Mouse (Mus musculus) forebrain, embryonic 11.5 days (tissue): ENCODE results near the gene Got1. TPM values are rescaled to one million over a fixed set of nuclear protein-coding genes. Genes with fewer than 3 reads are reported as not detected.

Source experiments
- ATAC-seq: fragments of 200-750 bp; cut with Nextera tagmentation; replicated peaks from 2 replicates; pipeline ENCODE4 v1.8.0; 2017; ENCODE audit warnings: moderate TSS enrichment; ENCODE audit not compliant: low FRiP score
- DNase-seq: peaks from one replicate; pipeline ENCODE4 v3.0.0-alpha.2; 2017; ENCODE audit warnings: low spot score
- H3K27ac ChIP-seq: fragments of 300-500 bp; sonication (generic); 2 replicates; pipeline ENCODE4 v1.5.1; 2014; ENCODE audit warnings: low read depth, low read length
- H3K27me3 ChIP-seq: fragments of 300-500 bp; sonication (generic); 2 replicates; pipeline ENCODE4 v1.6.1; 2014; ENCODE audit warnings: mild to moderate bottlenecking, low read length, mixed read lengths; ENCODE audit not compliant: control insufficient read depth, insufficient read depth
- H3K36me3 ChIP-seq: fragments of 300-500 bp; sonication (generic); 2 replicates; pipeline ENCODE4 v1.6.1; 2014; ENCODE audit warnings: mild to moderate bottlenecking, low read length, moderate library complexity, mixed read lengths; ENCODE audit not compliant: control insufficient read depth, insufficient read depth
- H3K4me1 ChIP-seq: fragments of 300-500 bp; sonication (generic); replicated peaks from 2 replicates; pipeline ENCODE4 v1.6.1; 2014; ENCODE audit warnings: low read length, mixed read lengths; ENCODE audit not compliant: control insufficient read depth, insufficient read depth
- H3K4me2 ChIP-seq: fragments of 300-500 bp; sonication (generic); 2 replicates; pipeline ENCODE4 v1.6.1; 2014; ENCODE audit warnings: low read depth, mild to moderate bottlenecking, low read length, moderate library complexity, mixed read lengths; ENCODE audit not compliant: severe bottlenecking
- H3K4me3 ChIP-seq: fragments of 300-500 bp; sonication (generic); 2 replicates; pipeline ENCODE4 v1.5.1; 2014; ENCODE audit warnings: low read depth, low read length
- H3K9ac ChIP-seq: fragments of 300-500 bp; sonication (generic); 2 replicates; pipeline ENCODE4 v1.6.1; 2014; ENCODE audit warnings: low read length
- H3K9me3 ChIP-seq: fragments of 300-500 bp; sonication (generic); 2 replicates; pipeline ENCODE4 v1.6.1; 2016; ENCODE audit warnings: low read length, mixed read lengths; ENCODE audit not compliant: control insufficient read depth
- WGBS: fragments of 180-500 bp; shearing (Covaris S2); extraction: QIAGEN DNeasy Blood & Tissue Kit; methylation state at CpG from one replicate; pipeline ENCODE4 v1.1.7; 2014; 5-methylcytosine and 5-hydroxymethylcytosine counted together
- polyA plus RNA-seq: library from polyadenylated mRNA; unstranded; fragments of >200 nt; fragmentation: Nextera tagmentation; extraction: Ambion mirVana; gene quantifications from 2 replicates; pipeline ENCODE4 v1.2.1, GENCODE M21; 2014

Got1 gene
- polyA plus RNA-seq, 1 experiment from 2014 or later: 45.5 TPM

- H3K9ac ChIP-seq: no peak overlapping the region
- H3K27me3 ChIP-seq: no peaks in the 10 kb centered on the region
- H3K4me3 ChIP-seq: no peak overlapping the region
- no peak overlapping the region for H3K4me2 ChIP-seq
- no peaks in the 10 kb centered on the region for H3K36me3 ChIP-seq
- H3K4me1 ChIP-seq: no peaks in the 10 kb centered on the region
- WGBS: 45% methylated on average over 3 of the region's 3 CpGs
- no peak overlapping the region for H3K27ac ChIP-seq
- ATAC-seq (no peak), DNase-seq (no peak)
- H3K9me3 ChIP-seq: no peaks in the 10 kb centered on the region
Measured at GRCm38 (mm10) chr19:43487429-43487828, 37.0 kb downstream of the Got1 start.

GRCm38 (mm10) chr19:43480512-43480911 lies 43.9 kb downstream of the Got1 start:
- WGBS: 64% methylated on average over 9 of the region's 9 CpGs
- no peak overlapping the region for H3K4me2 ChIP-seq
- H3K27me3 ChIP-seq: no peaks in the 10 kb centered on the region
- no peak overlapping the region for H3K9ac ChIP-seq
- H3K9me3 ChIP-seq: no peaks in the 10 kb centered on the region
- no peaks in the 10 kb centered on the region for H3K36me3 ChIP-seq
- DNase-seq: no peak
- no peaks in the 10 kb centered on the region for H3K4me1 ChIP-seq
- ATAC-seq: no peak
- H3K4me3 ChIP-seq: no peak overlapping the region
- H3K27ac ChIP-seq: no peak overlapping the region

DNA sequence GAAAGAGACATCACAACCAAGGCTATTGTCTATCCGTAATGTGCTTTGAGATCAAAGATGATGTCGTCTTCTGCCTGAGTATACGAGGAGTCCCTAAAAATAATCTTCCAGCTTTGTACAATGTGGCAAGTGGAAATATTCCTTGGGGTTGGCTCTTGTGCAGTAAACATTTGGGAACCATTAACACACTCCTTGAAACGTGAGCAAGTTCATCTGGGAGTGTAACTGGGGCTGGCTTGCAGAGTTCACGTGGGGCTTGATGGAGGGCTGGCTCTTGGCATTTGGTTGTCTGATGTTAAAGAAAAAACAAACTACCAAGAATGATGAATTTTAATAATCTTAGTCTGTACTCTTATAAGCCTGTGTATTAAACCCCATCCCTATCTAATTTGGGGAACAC lies 45.0 kb downstream of the Got1 start:
- no peaks in the 10 kb centered on the region for H3K36me3 ChIP-seq
- H3K4me2 ChIP-seq: no peak overlapping the region
- no peak for ATAC-seq
- no peak overlapping the region for H3K4me3 ChIP-seq
- H3K9me3 ChIP-seq: no peaks in the 10 kb centered on the region
- no peak overlapping the region for H3K27ac ChIP-seq
- no peaks in the 10 kb centered on the region for H3K27me3 ChIP-seq
- no peak for DNase-seq
- H3K4me1 ChIP-seq: no peaks in the 10 kb centered on the region
- no peak overlapping the region for H3K9ac ChIP-seq
- 88% methylated on average over 5 of the region's 5 CpGs for WGBS

GRCm38 (mm10) chr19:43478891-43479290 lies 45.5 kb downstream of the Got1 start:
- WGBS: 24% methylated on average over 5 of the region's 5 CpGs
- DNase-seq (peak; percentile 79), ATAC-seq (no peak)
- Histone ChIP-seq H3K27ac (no peak overlapping the region), H3K27me3 (no peaks in the 10 kb centered on the region), H3K4me1 (no peaks in the 10 kb centered on the region), H3K9me3 (no peaks in the 10 kb centered on the region), H3K9ac (no peak overlapping the region), H3K4me3 (no peak overlapping the region), H3K4me2 (no peak overlapping the region), H3K36me3 (no peaks in the 10 kb centered on the region)

DNA sequence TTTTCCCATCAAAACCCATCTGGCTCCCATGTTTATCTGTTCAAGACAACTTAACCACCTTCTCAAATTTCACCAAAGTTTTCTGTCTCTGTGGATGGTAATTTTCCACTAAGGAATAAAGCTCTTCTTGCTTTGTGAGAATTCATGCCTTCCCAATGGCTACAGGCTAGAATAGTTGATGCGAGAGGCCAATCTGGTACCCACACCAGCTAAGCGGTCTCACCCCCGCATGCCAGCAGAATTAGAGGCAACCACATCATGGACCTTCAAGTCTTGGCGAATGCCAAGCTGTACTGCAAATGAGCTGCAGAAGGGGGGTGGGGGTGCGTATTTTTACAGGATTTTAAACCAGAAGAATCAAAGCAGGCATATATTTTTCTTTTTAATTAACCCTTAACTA lies 47.0 kb downstream of the Got1 start:
- no peak overlapping the region for H3K4me2 ChIP-seq
- ATAC-seq: no peak
- WGBS: 91% methylated on average over 5 of the region's 5 CpGs

DNA sequence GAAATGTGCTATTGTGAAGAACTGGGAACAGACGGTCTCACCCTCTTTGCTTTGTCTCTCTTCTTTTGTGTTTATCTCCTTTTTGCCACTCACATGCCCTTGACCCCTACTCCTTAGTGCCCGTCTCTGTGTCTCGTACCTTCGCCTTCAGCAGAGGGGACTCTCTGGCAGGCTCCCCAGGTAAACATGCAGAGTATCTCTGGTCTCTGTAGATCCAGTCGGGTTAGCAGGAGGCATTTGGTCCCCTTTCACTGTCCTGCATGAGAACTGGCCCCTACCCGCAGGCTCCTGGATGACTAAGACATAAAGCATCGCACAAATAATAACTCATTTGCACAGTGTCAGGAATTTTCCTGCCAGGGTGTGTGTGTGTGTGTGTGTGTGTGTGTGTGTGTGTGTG lies 48.3 kb downstream of the Got1 start:
- no peaks in the 10 kb centered on the region for H3K27me3 ChIP-seq
- H3K9ac ChIP-seq: no peak overlapping the region
- H3K4me2 ChIP-seq: no peak overlapping the region
- no peak overlapping the region for H3K27ac ChIP-seq
- H3K36me3 ChIP-seq: no peaks in the 10 kb centered on the region
- no peaks in the 10 kb centered on the region for H3K4me1 ChIP-seq
- no peak for ATAC-seq
- H3K9me3 ChIP-seq: no peaks in the 10 kb centered on the region
- H3K4me3 ChIP-seq: no peak overlapping the region
- WGBS: 79% methylated on average over 7 of the region's 7 CpGs
- no peak for DNase-seq

More for the DNA sequence above, 47.0 kb downstream of the Got1 start:
- Histone ChIP-seq H3K4me3 (no peak overlapping the region), H3K9ac (no peak overlapping the region), H3K4me1 (no peaks in the 10 kb centered on the region), H3K27ac (no peak overlapping the region), H3K27me3 (no peaks in the 10 kb centered on the region), H3K9me3 (no peaks in the 10 kb centered on the region), H3K36me3 (no peaks in the 10 kb centered on the region)
- DNase-seq: no peak

- WGBS: 68% methylated on average over 2 of the region's 2 CpGs
Measured at GRCm38 (mm10) chr19:43475642-43476041, 48.8 kb downstream of the Got1 start.

DNA sequence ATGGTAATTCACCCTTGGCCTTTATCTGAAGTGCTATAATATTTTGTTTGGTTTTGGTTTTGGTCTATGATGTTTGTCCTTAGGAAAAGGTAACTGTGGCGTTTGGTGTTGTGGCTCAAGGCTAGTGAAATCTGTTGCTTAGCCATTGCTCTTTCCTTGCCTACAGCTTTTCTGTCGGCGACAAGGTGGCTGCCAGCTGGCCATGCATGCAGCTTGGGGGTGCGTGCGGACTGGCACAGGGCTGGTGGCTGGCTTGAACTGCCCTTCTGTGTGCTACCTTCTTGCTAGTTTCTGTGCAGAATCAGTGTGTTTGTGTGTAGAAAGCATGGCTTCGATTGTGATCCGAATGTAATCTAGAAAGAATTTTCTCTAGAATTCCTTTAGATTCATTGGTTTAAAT lies 51.6 kb downstream of the Got1 start:
- Histone ChIP-seq H3K36me3 (no peaks in the 10 kb centered on the region), H3K9me3 (no peaks in the 10 kb centered on the region), H3K4me3 (no peak overlapping the region), H3K9ac (no peak overlapping the region), H3K27ac (no peak overlapping the region), H3K4me1 (no peaks in the 10 kb centered on the region), H3K27me3 (no peaks in the 10 kb centered on the region), H3K4me2 (no peak overlapping the region)
- no peak for DNase-seq
- WGBS: 90% methylated on average over 7 of the region's 7 CpGs
- no peak for ATAC-seq

More at GRCm38 (mm10) chr19:43475642-43476041, 48.8 kb downstream of the Got1 start:
- no peak overlapping the region for H3K4me3 ChIP-seq
- ATAC-seq (no peak), DNase-seq (no peak)
- no peaks in the 10 kb centered on the region for H3K36me3 ChIP-seq
- no peaks in the 10 kb centered on the region for H3K4me1 ChIP-seq
- H3K27me3 ChIP-seq: no peaks in the 10 kb centered on the region
- no peaks in the 10 kb centered on the region for H3K9me3 ChIP-seq
- H3K4me2 ChIP-seq: no peak overlapping the region
- H3K27ac ChIP-seq: no peak overlapping the region
- H3K9ac ChIP-seq: no peak overlapping the region

DNA sequence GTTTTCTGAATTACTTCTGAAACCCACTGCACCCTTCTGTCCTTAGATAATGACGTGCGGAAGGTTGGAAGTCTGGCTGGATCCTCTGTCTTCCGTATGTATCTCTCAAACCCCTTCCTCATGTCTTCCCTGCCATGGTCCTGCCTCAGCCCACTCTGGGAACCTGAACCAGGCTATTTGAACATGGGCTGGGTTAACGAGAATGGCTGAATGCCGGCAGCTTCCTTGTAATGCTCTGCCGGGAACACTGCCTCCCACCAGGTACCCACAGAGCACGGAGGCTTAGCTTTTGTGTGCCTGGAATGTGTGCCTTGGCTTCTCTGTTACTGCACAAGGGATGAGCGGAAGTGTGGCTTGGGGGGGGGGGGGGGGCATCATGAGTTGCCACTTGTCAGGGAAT lies 52.1 kb downstream of the Got1 start:
- Histone ChIP-seq H3K27me3 (no peaks in the 10 kb centered on the region), H3K4me2 (no peak overlapping the region), H3K4me3 (no peak overlapping the region), H3K36me3 (no peaks in the 10 kb centered on the region), H3K4me1 (no peaks in the 10 kb centered on the region), H3K27ac (no peak overlapping the region), H3K9ac (no peak overlapping the region), H3K9me3 (no peaks in the 10 kb centered on the region)
- 61% methylated on average over 8 of the region's 8 CpGs for whole genome bisulfite sequencing
- no peak for ATAC-seq
- DNase-seq: no peak
